Mouse (Mus musculus) spleen, adult 2 months (tissue): Measurements from ENCODE around the gene Numbl. TPM values are rescaled to one million over a fixed set of nuclear protein-coding genes. Genes with fewer than 3 reads are reported as not detected.

Source experiments
- DNase-seq, 2 experiments: peaks; one replicate each; pipeline versions ENCODE4 v3.0.0 to v3.0.0-alpha.2; 2012 to 2021; ENCODE audit warnings: low spot score in 2 of 2, low read depth in 1 of 2
- H3K27ac ChIP-seq: fragments of 200-500 bp; 2 replicates; pipeline ENCODE4 v1.5.1; 2012; ENCODE audit warnings: low read length, inconsistent platforms; ENCODE audit not compliant: insufficient read depth
- H3K27me3 ChIP-seq: fragments of 200-500 bp; 2 replicates; pipeline ENCODE4 v1.6.1; 2012; ENCODE audit warnings: mild to moderate bottlenecking, moderate library complexity, low read length, inconsistent platforms; ENCODE audit not compliant: control insufficient read depth, insufficient read depth
- H3K36me3 ChIP-seq: fragments of 200-500 bp; 2 replicates; pipeline ENCODE4 v1.6.1; 2012; ENCODE audit warnings: mild to moderate bottlenecking, low read length, inconsistent platforms; ENCODE audit not compliant: control insufficient read depth, insufficient read depth
- H3K4me1 ChIP-seq: fragments of 200-500 bp; 2 replicates; pipeline ENCODE4 v1.6.1; 2011; ENCODE audit warnings: inconsistent platforms; ENCODE audit not compliant: control insufficient read depth, insufficient read depth, insufficient read length
- H3K4me3 ChIP-seq: fragments of 200-500 bp; 2 replicates; pipeline ENCODE4 v1.5.1; 2011; ENCODE audit warnings: mild to moderate bottlenecking, inconsistent platforms; ENCODE audit not compliant: insufficient read depth, insufficient read length; ENCODE audit errors: extremely low read depth
- CTCF ChIP-seq: fragments of 200-500 bp; IDR thresholded peaks from 2 replicates; pipeline ENCODE4 v1.5.1; 2011; ENCODE audit warnings: mild to moderate bottlenecking, inconsistent platforms; ENCODE audit not compliant: insufficient read depth, insufficient read length, insufficient replicate concordance; ENCODE audit errors: extremely low read depth
- POLR2A ChIP-seq: fragments of 200-500 bp; IDR thresholded peaks from 2 replicates; pipeline ENCODE4 v1.6.1; 2011; ENCODE audit warnings: low read depth, low read length, inconsistent platforms
- WGBS: fragments of 180-500 bp; shearing (Covaris S2); methylation state at CpG from one replicate; pipeline ENCODE4 v1.1.7; 2018; 5-methylcytosine and 5-hydroxymethylcytosine counted together
- polyA plus RNA-seq: library from polyadenylated mRNA; depleted of rRNA; stranded (reverse); fragments of >200 nt; gene quantifications from 2 replicates; pipeline ENCODE4 v1.2.3, GENCODE M21; 2012

Gene Numbl
- polyA plus RNA-seq, 1 experiment, result 6.1 TPM

- no peaks in the 10 kb centered on the region for H3K27me3 ChIP-seq
- no peak overlapping the region for H3K27ac ChIP-seq
- TF ChIP-seq CTCF (no peak), POLR2A (no peak)
- no peak for DNase-seq
- H3K4me1 ChIP-seq, result peaks cover 5% of the 10 kb centered on the region; the same call in 1 of the 2 replicates
- no peaks in the 10 kb centered on the region for H3K36me3 ChIP-seq
- H3K4me3 ChIP-seq, result no peak overlapping the region
- WGBS, result 20% methylated on average over 5 of the region's 5 CpGs
These were observed 1.5 kb downstream of the Numbl start for GRCm38 (mm10) chr7:27259771-27260170.

GRCm38 (mm10) chr7:27260856-27261255 lies 2.6 kb downstream of the Numbl start:
- Histone ChIP-seq H3K4me3 (no peak overlapping the region), H3K36me3 (no peaks in the 10 kb centered on the region), H3K4me1 (peaks cover 5% of the 10 kb centered on the region; the same call in 1 of the 2 replicates), H3K27ac (no peak overlapping the region), H3K27me3 (no peaks in the 10 kb centered on the region)
- no peak for DNase-seq
- 80% methylated on average over 7 of the region's 7 CpGs for WGBS
- TF ChIP-seq POLR2A, result no peak

GRCm38 (mm10) chr7:27261888-27262287 lies 3.7 kb downstream of the Numbl start:
- no peaks in the 10 kb centered on the region for H3K27me3 ChIP-seq
- WGBS, result 88% methylated on average over 6 of the region's 6 CpGs
- TF ChIP-seq POLR2A, result no peak
- no peak for TF ChIP-seq CTCF

GRCm38 (mm10) chr7:27264761-27265160 lies 6.5 kb downstream of the Numbl start:
- Histone ChIP-seq H3K27ac (no peak overlapping the region), H3K27me3 (no peaks in the 10 kb centered on the region), H3K4me1 (no peaks in the 10 kb centered on the region), H3K4me3 (no peak overlapping the region), H3K36me3 (no peaks in the 10 kb centered on the region)
- TF ChIP-seq POLR2A (no peak), CTCF (no peak)
- DNase-seq, result no peak
- 94% methylated on average over 12 of the region's 12 CpGs for WGBS

More at GRCm38 (mm10) chr7:27261888-27262287, 3.7 kb downstream of the Numbl start:
- DNase-seq, result no peak
- Histone ChIP-seq H3K27ac (no peak overlapping the region), H3K4me1 (peaks cover 5% of the 10 kb centered on the region; the same call in 1 of the 2 replicates), H3K4me3 (no peak overlapping the region), H3K36me3 (no peaks in the 10 kb centered on the region)

GRCm38 (mm10) chr7:27266515-27267128 lies 8.4 kb downstream of the Numbl start:
- H3K36me3 ChIP-seq, result no peaks in the 10 kb centered on the region
- no peaks in the 10 kb centered on the region for H3K4me1 ChIP-seq
- no peak for TF ChIP-seq POLR2A
- no peak for TF ChIP-seq CTCF
- DNase-seq, result no peak
- no peaks in the 10 kb centered on the region for H3K27me3 ChIP-seq
- WGBS, result 90% methylated on average over 20 of the region's 20 CpGs
- H3K4me3 ChIP-seq, result no peak overlapping the region
- no peak overlapping the region for H3K27ac ChIP-seq

- Histone ChIP-seq H3K36me3 (no peaks in the 10 kb centered on the region), H3K4me3 (no peak overlapping the region), H3K27me3 (no peaks in the 10 kb centered on the region), H3K4me1 (no peaks in the 10 kb centered on the region), H3K27ac (no peak overlapping the region)
- no peak for DNase-seq
- no peak for TF ChIP-seq POLR2A
- TF ChIP-seq CTCF, result no peak
- WGBS, result 90% methylated on average over 8 of the region's 8 CpGs
These were observed 13.2 kb downstream of the Numbl start for GRCm38 (mm10) chr7:27271423-27271822.

- Histone ChIP-seq H3K4me1 (no peaks in the 10 kb centered on the region), H3K27me3 (no peaks in the 10 kb centered on the region), H3K36me3 (no peaks in the 10 kb centered on the region), H3K4me3 (no peak overlapping the region; the same call in 1 of the 2 replicates), H3K27ac (no peak overlapping the region)
- no peak for DNase-seq
- 77% methylated on average over 32 of the region's 32 CpGs for WGBS
- TF ChIP-seq CTCF (no peak), POLR2A (no peak)
These were observed 15.6 kb downstream of the Numbl start for GRCm38 (mm10) chr7:27273739-27274351.
